Mouse (Mus musculus) C2C12 (cell line): Measurements from ENCODE around the gene Zfp523.

Experiments used
- CTCF ChIP-seq: IDR thresholded peaks from one replicate; pipeline ENCODE4 v1.5.1; 2011; ENCODE audit not compliant: control insufficient read depth, insufficient read depth, insufficient read length
- USF1 ChIP-seq: IDR thresholded peaks from one replicate; pipeline ENCODE4 v1.6.1; 2011; ENCODE audit warnings: low read depth, mild to moderate bottlenecking, control low read depth, moderate library complexity

GRCm38 (mm10) chr17:28148288-28148687 is 28.6 kb upstream of the Zfp523 start:
- TF ChIP-seq CTCF, result no peak
- TF ChIP-seq USF1, result no peak
